Mouse (Mus musculus) CH12.LX (cell line): ENCODE results near the gene Lzts2. TPM values are rescaled to one million over a fixed set of nuclear protein-coding genes. Genes with fewer than 3 reads are reported as not detected.
A peak's percentile ranks its signal among the peaks of the same experiment; 100 is the strongest.

Experiments
- DNase-seq: peaks from one replicate; pipeline ENCODE4 v3.0.0-alpha.2; 2013; ENCODE audit errors: extremely low read depth
- H3K27ac ChIP-seq: 2 replicates; pipeline ENCODE4 v1.5.1; 2012; ENCODE audit warnings: low read depth, mild to moderate bottlenecking, control low read depth, moderate library complexity; ENCODE audit not compliant: insufficient read depth
- H3K27me3 ChIP-seq: replicated peaks from 2 replicates; pipeline ENCODE3; 2012; ENCODE audit warnings: inconsistent platforms
- H3K36me3 ChIP-seq, 2 experiments: replicated peaks in 1 of 2; 2 replicates each; pipeline versions ENCODE3 to v1.6.1; 2012; ENCODE audit warnings: inconsistent platforms in 1 of 2, low read length in 1 of 2, mild to moderate bottlenecking in 1 of 2, mixed read lengths in 1 of 2, moderate library complexity in 1 of 2; ENCODE audit not compliant: control insufficient read depth in 1 of 2, insufficient read depth in 1 of 2
- H3K4me1 ChIP-seq, 2 experiments: 2 replicates each; pipeline ENCODE4 v1.6.1; 2012; ENCODE audit warnings: inconsistent platforms in 1 of 2, moderate library complexity in 1 of 2; ENCODE audit not compliant: insufficient read depth in 2 of 2, control insufficient read depth in 1 of 2
- H3K4me2 ChIP-seq: 2 replicates; pipeline ENCODE4 v1.6.1; 2012; ENCODE audit warnings: low read depth, mild to moderate bottlenecking, control low read depth; ENCODE audit not compliant: poor library complexity, insufficient read depth, severe bottlenecking
- H3K4me3 ChIP-seq, 3 experiments: fragments of 150-350 bp in 1 of 3; sonication (generic) in 1 of 3; replicated peaks in 1 of 3; 2 replicates each; pipeline versions ENCODE3 to v1.5.1; 2011 to 2012; ENCODE audit warnings: low read depth in 2 of 3, low read length in 2 of 3, mild to moderate bottlenecking in 2 of 3, moderate library complexity in 2 of 3, control low read depth in 1 of 3, improper control_type of control experiment in 1 of 3, inconsistent platforms in 1 of 3, mixed read lengths in 1 of 3; ENCODE audit not compliant: poor library complexity in 1 of 3
- H3K79me2 ChIP-seq: replicated peaks from 2 replicates; pipeline ENCODE4 v1.6.1; 2012; ENCODE audit warnings: mild to moderate bottlenecking, moderate library complexity; ENCODE audit not compliant: control insufficient read depth, poor library complexity, insufficient read depth, severe bottlenecking; ENCODE audit errors: extremely low read depth
- H3K9ac ChIP-seq: 2 replicates; pipeline ENCODE4 v1.6.1; 2012; ENCODE audit warnings: low read depth, mild to moderate bottlenecking, control low read depth, moderate library complexity; ENCODE audit not compliant: insufficient read depth
- H3K9me3 ChIP-seq: replicated peaks from 2 replicates; pipeline ENCODE3; 2012; ENCODE audit warnings: low read length, inconsistent platforms, mixed read lengths
- BHLHE40 ChIP-seq: IDR thresholded peaks from 2 replicates; pipeline ENCODE4 v1.6.1; 2011; ENCODE audit warnings: mild to moderate bottlenecking, low read depth, low read length, improper control_type of control experiment
- CHD2 ChIP-seq: IDR thresholded peaks from 2 replicates; pipeline ENCODE4 v1.6.1; 2011; ENCODE audit warnings: low read length, improper control_type of control experiment
- CTCF ChIP-seq, 2 experiments: IDR thresholded peaks in 1 of 2; conservative IDR thresholded peaks in 1 of 2; 2 replicates each; pipeline ENCODE4 v1.5.1; 2011 to 2012; ENCODE audit warnings: low read depth in 2 of 2, low read length in 2 of 2, improper control_type of control experiment in 1 of 2, inconsistent platforms in 1 of 2, mild to moderate bottlenecking in 1 of 2, moderate library complexity in 1 of 2
- E2F4 ChIP-seq: IDR thresholded peaks from 2 replicates; pipeline ENCODE4 v1.6.1; 2011; ENCODE audit warnings: low read depth, low read length, improper control_type of control experiment; ENCODE audit not compliant: insufficient replicate concordance
- ELF1 ChIP-seq: IDR thresholded peaks from 2 replicates; pipeline ENCODE4 v1.6.1; 2014; ENCODE audit warnings: low read depth, mild to moderate bottlenecking, inconsistent platforms, low read length, improper control_type of control experiment
- EP300 ChIP-seq: IDR thresholded peaks from 2 replicates; pipeline ENCODE4 v1.6.1; 2011; ENCODE audit warnings: low read length, improper control_type of control experiment
- GABPA ChIP-seq: IDR thresholded peaks from 2 replicates; pipeline ENCODE4 v1.6.1; 2012; ENCODE audit warnings: low read depth, low read length, improper control_type of control experiment, inconsistent platforms; ENCODE audit not compliant: insufficient replicate concordance
- HCFC1 ChIP-seq: IDR thresholded peaks from 2 replicates; pipeline ENCODE4 v1.6.1; 2012; ENCODE audit warnings: low read depth, mild to moderate bottlenecking, inconsistent platforms, low read length, improper control_type of control experiment
- IRF4 ChIP-seq: IDR thresholded peaks from 2 replicates; pipeline ENCODE4 v1.6.1; 2014; ENCODE audit warnings: low read depth, mild to moderate bottlenecking, inconsistent platforms, low read length, improper control_type of control experiment
- JUN ChIP-seq: IDR thresholded peaks from 2 replicates; pipeline ENCODE4 v1.6.1; 2011; ENCODE audit warnings: low read depth, mild to moderate bottlenecking, low read length, improper control_type of control experiment, moderate library complexity; ENCODE audit not compliant: insufficient read depth
- JUND ChIP-seq: conservative IDR thresholded peaks from 2 replicates; pipeline ENCODE4 v1.6.1; 2011; ENCODE audit warnings: low read depth, low read length, improper control_type of control experiment
- KAT2A ChIP-seq: IDR thresholded peaks from 2 replicates; pipeline ENCODE4 v1.6.1; 2012; ENCODE audit warnings: low read length, improper control_type of control experiment, inconsistent platforms; ENCODE audit not compliant: insufficient replicate concordance
- MAFK ChIP-seq: IDR thresholded peaks from 2 replicates; pipeline ENCODE4 v1.6.1; 2011; ENCODE audit warnings: low read length, improper control_type of control experiment; ENCODE audit not compliant: insufficient replicate concordance
- MAX ChIP-seq: IDR thresholded peaks from 2 replicates; pipeline ENCODE4 v1.6.1; 2011; ENCODE audit warnings: low read length, improper control_type of control experiment
- MEF2A ChIP-seq: IDR thresholded peaks from 2 replicates; pipeline ENCODE4 v1.6.1; 2014; ENCODE audit warnings: low read depth, mild to moderate bottlenecking, inconsistent platforms, low read length, improper control_type of control experiment, borderline replicate concordance
- MXI1 ChIP-seq: IDR thresholded peaks from 2 replicates; pipeline ENCODE4 v1.6.1; 2011; ENCODE audit warnings: mild to moderate bottlenecking, low read depth, low read length, improper control_type of control experiment
- MYC ChIP-seq: IDR thresholded peaks from 2 replicates; pipeline ENCODE4 v1.6.1; 2011; ENCODE audit warnings: low read depth, mild to moderate bottlenecking, improper control_type of control experiment, low read length
- NELFE ChIP-seq: IDR thresholded peaks from 2 replicates; pipeline ENCODE4 v1.6.1; 2011; ENCODE audit warnings: low read depth, low read length, improper control_type of control experiment
- NRF1 ChIP-seq: IDR thresholded peaks from 2 replicates; pipeline ENCODE4 v1.6.1; 2014; ENCODE audit warnings: low read depth, mild to moderate bottlenecking, inconsistent platforms, low read length, improper control_type of control experiment, moderate library complexity
- PAX5 ChIP-seq: IDR thresholded peaks from 2 replicates; pipeline ENCODE4 v1.6.1; 2012; ENCODE audit warnings: low read length, inconsistent platforms, mixed read lengths
- POLR2A ChIP-seq: IDR thresholded peaks from 2 replicates; pipeline ENCODE4 v1.6.1; 2011; ENCODE audit warnings: low read depth, mild to moderate bottlenecking, improper control_type of control experiment, low read length
- POLR2AphosphoS2 ChIP-seq: IDR thresholded peaks from 2 replicates; pipeline ENCODE4 v1.6.1; 2011; ENCODE audit warnings: low read depth, low read length, improper control_type of control experiment
- RAD21 ChIP-seq: IDR thresholded peaks from 2 replicates; pipeline ENCODE4 v1.6.1; 2011; ENCODE audit warnings: low read depth, mild to moderate bottlenecking, low read length, improper control_type of control experiment, moderate library complexity
- RCOR1 ChIP-seq: conservative IDR thresholded peaks from 2 replicates; pipeline ENCODE4 v1.6.1; 2012; ENCODE audit warnings: low read depth, mild to moderate bottlenecking, inconsistent platforms, low read length, improper control_type of control experiment
- SIN3A ChIP-seq: IDR thresholded peaks from 2 replicates; pipeline ENCODE4 v1.6.1; 2012; ENCODE audit warnings: low read length, improper control_type of control experiment, inconsistent platforms
- SMC3 ChIP-seq: IDR thresholded peaks from 2 replicates; pipeline ENCODE4 v1.6.1; 2011; ENCODE audit warnings: low read depth, low read length, improper control_type of control experiment
- TBP ChIP-seq: conservative IDR thresholded peaks from 2 replicates; pipeline ENCODE4 v1.6.1; 2011; ENCODE audit warnings: low read depth, low read length, improper control_type of control experiment
- TCF12 ChIP-seq: IDR thresholded peaks from 2 replicates; pipeline ENCODE4 v1.6.1; 2014; ENCODE audit warnings: low read depth, mild to moderate bottlenecking, inconsistent platforms, low read length, improper control_type of control experiment
- UBTF ChIP-seq: IDR thresholded peaks from 2 replicates; pipeline ENCODE4 v1.6.1; 2012; ENCODE audit warnings: low read depth, mild to moderate bottlenecking, inconsistent platforms, low read length, improper control_type of control experiment, moderate library complexity
- USF2 ChIP-seq: conservative IDR thresholded peaks from 2 replicates; pipeline ENCODE4 v1.6.1; 2011; ENCODE audit warnings: low read depth, low read length, improper control_type of control experiment
- ZKSCAN1 ChIP-seq: IDR thresholded peaks from 2 replicates; pipeline ENCODE4 v1.6.1; 2012; ENCODE audit warnings: low read depth, inconsistent platforms, low read length, improper control_type of control experiment, borderline replicate concordance
- dilution Hi-C: fragments of 300-500 bp; cut with MboI; formaldehyde crosslinking; loops from 2 replicates; pipeline ENCODE4 v1.14.3; 2020; ENCODE audit warnings: low sequenced_read_pairs; ENCODE audit not compliant: extremely low pct_unique_long_range_greater_than_20kb, extremely low pct_ligation_motif_present
- in situ Hi-C: fragments of 300-500 bp; cut with MboI; formaldehyde crosslinking; loops from 3 replicates; pipeline ENCODE4 v1.14.3; 2019; ENCODE audit warnings: low sequenced_read_pairs, low pct_ligation_motif_present, low pct_unique_long_range_greater_than_20kb, mixed read lengths
- polyA plus RNA-seq: library from polyadenylated mRNA; unstranded; fragments of >175 nt; gene quantifications from 2 replicates; pipeline ENCODE4 v1.2.1, GENCODE M21; 2012; ENCODE audit warnings: low read depth; ENCODE audit not compliant: insufficient read length
- total RNA-seq, 2 experiments: library from RNA; depleted of rRNA; stranded (reverse); fragments of 300-350 nt in 1 of 2; fragments of >200 nt in 1 of 2; gene quantifications; 2 replicates each; pipeline ENCODE4 v1.2.3; 2012 to 2014

Gene Lzts2
- total and polyA plus RNA-seq, 3 experiments: 0.68 to 22.1 (median 2.2) TPM

DNA sequence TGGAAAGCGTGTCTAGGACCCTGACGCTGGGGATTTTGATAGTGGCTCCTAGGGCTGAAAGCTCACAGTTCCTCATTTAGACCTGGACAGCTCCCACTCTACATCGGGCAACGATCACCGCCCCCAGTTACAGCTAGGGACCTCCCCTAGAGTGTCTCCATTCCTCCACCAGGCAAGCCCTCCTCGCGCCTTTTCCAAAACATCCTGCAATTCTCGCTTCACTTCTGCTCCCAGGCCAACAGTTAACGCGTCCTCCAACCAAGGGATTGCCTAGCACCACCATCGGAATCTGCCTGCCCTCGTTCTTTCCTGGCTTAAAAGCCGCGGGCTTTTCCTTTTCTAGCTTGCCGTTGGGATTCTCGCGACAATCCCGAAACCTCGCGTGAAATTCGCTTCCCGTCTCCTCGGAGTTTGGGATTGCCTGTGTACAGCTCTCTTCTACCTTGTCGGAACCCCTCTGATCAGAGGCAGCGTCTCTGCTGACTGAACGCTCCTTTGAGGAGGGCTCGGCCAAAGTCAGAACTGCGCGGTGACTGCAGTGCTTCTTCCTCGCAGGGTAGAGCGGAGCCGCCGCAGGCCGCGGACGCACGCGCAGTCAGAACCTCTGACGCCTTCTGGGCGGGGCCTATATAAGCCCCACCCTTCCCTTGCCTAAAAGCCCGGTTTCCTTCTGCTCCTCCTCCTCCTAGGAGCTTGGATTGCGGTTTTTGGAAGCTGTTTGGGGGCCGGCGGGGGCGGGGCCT lies 60.5 kb downstream of the Lzts2 start, which contains the start of gene Kazald1 (continued):
- no peak for TF ChIP-seq MAFK
- TF ChIP-seq JUND: no peak
- TF ChIP-seq BHLHE40: no peak
- peak; percentile 99 for TF ChIP-seq CHD2
- no peak for TF ChIP-seq USF2
- no peak for TF ChIP-seq MAX
- no peak for TF ChIP-seq IRF4
- TF ChIP-seq UBTF: no peak
- no peak for TF ChIP-seq MYC
- no peak for TF ChIP-seq EP300
- TF ChIP-seq NELFE: peak; percentile 68; the same call in 1 of the 2 replicates
- peak; percentile 49 for TF ChIP-seq HCFC1
- no peak; the same call in none of the 2 replicates for TF ChIP-seq TCF12
- TF ChIP-seq RCOR1: no peak
- 0 out of 2 replicates have a peak, but pooled peaks have one; percentile 19 for TF ChIP-seq SIN3A
- no peak for TF ChIP-seq JUN
- TF ChIP-seq E2F4: no peak; the same call in 1 of the 2 replicates
- TF ChIP-seq TBP: peak; percentile 67
- TF ChIP-seq GABPA: no peak
- no peak for TF ChIP-seq KAT2A
- TF ChIP-seq SMC3: no peak
- peak; percentile 57; the same call in 1 of the 2 replicates for TF ChIP-seq ELF1
- TF ChIP-seq, all 38 proteins: peak for 9

DNA sequence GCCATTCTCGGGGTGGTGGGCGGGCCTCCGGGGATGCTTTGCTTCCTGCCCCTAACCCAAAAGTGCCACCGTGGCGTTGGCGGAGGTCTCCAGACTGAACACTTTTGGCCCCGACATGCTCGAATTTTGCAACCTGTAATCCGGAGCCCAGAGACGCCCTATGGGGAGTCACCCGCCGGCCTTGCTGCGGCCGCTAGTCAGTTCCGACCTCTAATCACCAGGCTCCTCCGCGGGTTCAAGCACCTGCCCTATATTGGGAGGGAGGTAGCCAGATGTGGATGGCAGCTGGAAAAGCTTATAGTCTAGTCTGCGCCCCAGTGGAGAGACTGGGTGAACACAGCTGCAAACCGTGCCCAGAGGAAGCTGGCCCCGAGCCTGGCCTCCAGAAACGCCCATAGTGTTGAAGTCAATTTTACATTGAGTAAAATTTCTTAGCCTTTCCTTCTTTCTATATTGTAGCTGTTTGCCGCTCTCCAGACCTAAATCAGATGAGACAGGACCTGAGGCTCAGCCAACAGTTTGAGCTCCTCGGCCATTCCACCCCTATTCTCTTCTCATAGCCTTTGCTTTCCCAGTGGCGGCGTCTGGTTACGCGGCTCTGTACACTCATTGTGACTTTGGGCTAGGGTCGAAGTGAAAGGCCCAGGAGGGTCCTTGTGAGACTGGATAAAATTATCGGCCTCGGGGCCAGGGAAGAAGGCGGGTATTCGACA lies 61.3 kb downstream of the Lzts2 start:
- peak overlapping the region; percentile 35; the same call in 1 of the 2 replicates for H3K27ac ChIP-seq
- H3K9me3 ChIP-seq: peaks cover 9% of the 10 kb centered on the region
- dilution Hi-C loops: no loop called here
- H3K79me2 ChIP-seq: no peaks in the 10 kb centered on the region
- H3K27me3 ChIP-seq: peaks cover 45% of the 10 kb centered on the region
- H3K4me1 ChIP-seq: peaks cover 2 to 31% of the 10 kb centered on the region in 2 experiments; a peak in 2 of 4 replicates
- H3K4me3 ChIP-seq: peak overlapping the region; percentile 40 to 65 (median 64)
- DNase-seq: peak; percentile 58
- H3K4me2 ChIP-seq: peak overlapping the region; percentile 88
- no peaks in the 10 kb centered on the region for H3K36me3 ChIP-seq
- peak overlapping the region; percentile 92 for H3K9ac ChIP-seq
- in situ Hi-C loops: no loop called here
- no peak for TF ChIP-seq JUN
- no peak for TF ChIP-seq PAX5
- 0 out of 2 replicates have a peak, but pooled peaks have one; percentile 34 for TF ChIP-seq NELFE
- no peak for TF ChIP-seq RAD21
- no peak; a peak in 1 of 4 replicates for TF ChIP-seq CTCF (conservative IDR thresholded peaks at IDR 0.05 in 1 of 2, IDR thresholded peaks at IDR 0.05 in 1 of 2; ENCODE audit: low read depth in 2 of 2, low read length in 2 of 2)
- TF ChIP-seq TBP: no peak; the same call in 1 of the 2 replicates
- no peak for TF ChIP-seq POLR2AphosphoS2
- peak; percentile 41 for TF ChIP-seq TCF12
- TF ChIP-seq ZKSCAN1: no peak
- TF ChIP-seq USF2: no peak
- TF ChIP-seq SMC3: no peak
- TF ChIP-seq SIN3A: peak; percentile 65
- TF ChIP-seq MEF2A: no peak
- TF ChIP-seq GABPA: no peak
- TF ChIP-seq EP300: no peak
- TF ChIP-seq MXI1: no peak
- TF ChIP-seq HCFC1: peak; percentile 17
- peak; percentile 31; the same call in 1 of the 2 replicates for TF ChIP-seq IRF4
- no peak for TF ChIP-seq NRF1
- no peak for TF ChIP-seq MAFK
- no peak for TF ChIP-seq RCOR1
- peak; percentile 66 for TF ChIP-seq POLR2A
- TF ChIP-seq UBTF: no peak
- TF ChIP-seq BHLHE40: 0 out of 2 replicates have a peak, but pooled peaks have one; percentile 15
- TF ChIP-seq MAX: no peak
